Mouse (Mus musculus) liver, embryonic 14.5 days (tissue): ENCODE measurements around the gene Sema3d. TPM values are rescaled to one million over a fixed set of nuclear protein-coding genes. Genes with fewer than 3 reads are reported as not detected.

Source experiments
- ATAC-seq: fragments of 200-750 bp; cut with Nextera tagmentation; 2 replicates; pipeline ENCODE4 v1.8.0; 2017; ENCODE audit warnings: moderate number of reproducible peaks, mild to moderate bottlenecking, moderate library complexity; ENCODE audit not compliant: insufficient read depth
- DNase-seq, 3 experiments: peaks; one replicate each; pipeline ENCODE4 v3.0.0-alpha.2; 2012 to 2013; ENCODE audit warnings: low read depth in 3 of 3, low spot score in 3 of 3
- H3K27ac ChIP-seq: fragments of 300-500 bp; sonication (generic); 2 replicates; pipeline ENCODE4 v1.5.1; 2014; ENCODE audit warnings: moderate library complexity, mild to moderate bottlenecking, control low read depth, inconsistent platforms
- H3K27me3 ChIP-seq: fragments of 300-500 bp; sonication (generic); 2 replicates; pipeline ENCODE4 v1.6.1; 2014; ENCODE audit warnings: mild to moderate bottlenecking, low read length, moderate library complexity; ENCODE audit not compliant: control insufficient read depth, insufficient read depth
- H3K36me3 ChIP-seq: fragments of 300-500 bp; sonication (generic); replicated peaks from 2 replicates; pipeline ENCODE4 v1.6.1; 2014; ENCODE audit warnings: low read depth; ENCODE audit not compliant: control insufficient read depth, insufficient read depth
- H3K4me1 ChIP-seq, 2 experiments: fragments of 200-500 bp in 1 of 2; fragments of 300-500 bp in 1 of 2; sonication (generic) in 1 of 2; replicated peaks; 2 replicates each; pipeline ENCODE4 v1.6.1; 2012 to 2014; ENCODE audit warnings: antibody characterized with exemption in 1 of 2, inconsistent platforms in 1 of 2, low read length in 1 of 2; ENCODE audit not compliant: control insufficient read depth in 2 of 2, insufficient read depth in 2 of 2
- H3K4me2 ChIP-seq: fragments of 300-500 bp; sonication (generic); 2 replicates; pipeline ENCODE4 v1.6.1; 2014; ENCODE audit warnings: low read depth, mild to moderate bottlenecking, control low read depth, moderate library complexity
- H3K4me3 ChIP-seq, 2 experiments: fragments of 200-500 bp in 1 of 2; fragments of 300-500 bp in 1 of 2; sonication (generic) in 1 of 2; 2 replicates each; pipeline ENCODE4 v1.5.1; 2012 to 2014; ENCODE audit warnings: low read depth in 2 of 2, low read length in 2 of 2, mild to moderate bottlenecking in 2 of 2, control low read depth in 1 of 2, inconsistent platforms in 1 of 2, moderate library complexity in 1 of 2; ENCODE audit not compliant: insufficient read depth in 1 of 2
- H3K9ac ChIP-seq: fragments of 300-500 bp; sonication (generic); replicated peaks from 2 replicates; pipeline ENCODE4 v1.6.1; 2014; ENCODE audit warnings: mild to moderate bottlenecking, control low read depth, moderate library complexity
- H3K9me3 ChIP-seq: fragments of 300-500 bp; sonication (generic); 2 replicates; pipeline ENCODE4 v1.6.1; 2016; ENCODE audit warnings: low read length, mixed read lengths; ENCODE audit not compliant: control insufficient read depth
- CTCF ChIP-seq: IDR thresholded peaks from 2 replicates; pipeline ENCODE4 v1.5.1; 2016; ENCODE audit warnings: antibody characterized with exemption, low read depth, control low read depth
- EP300 ChIP-seq: IDR thresholded peaks from 2 replicates; pipeline ENCODE4 v1.6.1; 2016; ENCODE audit warnings: antibody characterized with exemption, low read depth
- WGBS: fragments of 180-500 bp; shearing (Covaris S2); extraction: QIAGEN DNeasy Blood & Tissue Kit; methylation state at CpG from one replicate; pipeline ENCODE4 v1.1.7; 2014; ENCODE audit not compliant: insufficient replicate concordance; 5-methylcytosine and 5-hydroxymethylcytosine counted together
- polyA plus RNA-seq, 2 experiments: library from polyadenylated mRNA; depleted of rRNA in 1 of 2; stranded (reverse) in 1 of 2; unstranded in 1 of 2; fragments of >200 nt; fragmentation: Nextera tagmentation in 1 of 2; extraction: Ambion mirVana in 1 of 2; gene quantifications; 2 replicates each; pipeline versions ENCODE4 v1.2.1 to v1.2.3; 2012 to 2014

The Sema3d gene
- polyA plus RNA-seq, 2 experiments, result 0.38 to 0.65 TPM

DNA sequence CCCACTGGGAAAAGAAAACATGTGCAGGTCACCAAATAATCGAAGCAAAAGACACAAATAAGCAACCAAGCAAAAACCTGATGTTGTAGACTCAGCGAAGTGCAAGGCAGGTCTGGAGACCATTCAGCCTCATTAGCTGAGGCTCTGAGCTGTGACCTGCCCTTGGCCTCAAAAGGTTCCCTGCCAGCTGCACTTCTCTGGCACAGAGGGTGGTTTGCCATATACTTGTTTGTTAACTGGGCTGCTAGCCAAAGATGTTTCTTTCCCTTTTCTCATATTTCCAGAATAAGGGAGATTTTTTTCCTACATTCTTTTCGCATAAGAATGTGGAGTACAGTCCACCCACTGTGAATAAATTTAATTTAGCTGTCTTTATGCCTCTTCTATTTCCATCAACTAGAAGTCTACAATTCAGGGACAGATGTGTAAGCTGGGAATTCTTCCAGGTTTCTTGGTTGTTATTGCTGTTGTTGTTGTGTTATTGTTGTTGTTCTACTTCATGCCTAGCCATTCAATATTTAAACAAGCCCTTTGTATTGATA is 200.2 kb downstream of the Sema3d start:
- H3K36me3 ChIP-seq, result no peaks in the 10 kb centered on the region
- no peaks in the 10 kb centered on the region for H3K27me3 ChIP-seq
- TF ChIP-seq CTCF (no peak), EP300 (no peak)
- no peak for DNase-seq
- ATAC-seq, result no peak
- 66% methylated on average over 3 of the region's 3 CpGs for WGBS
- H3K9me3 ChIP-seq, result no peaks in the 10 kb centered on the region
- no peak overlapping the region for H3K27ac ChIP-seq
- H3K4me2 ChIP-seq, result no peak overlapping the region
- no peak overlapping the region for H3K4me3 ChIP-seq
- H3K4me1 ChIP-seq, result no peaks in the 10 kb centered on the region
- H3K9ac ChIP-seq, result no peak overlapping the region

DNA sequence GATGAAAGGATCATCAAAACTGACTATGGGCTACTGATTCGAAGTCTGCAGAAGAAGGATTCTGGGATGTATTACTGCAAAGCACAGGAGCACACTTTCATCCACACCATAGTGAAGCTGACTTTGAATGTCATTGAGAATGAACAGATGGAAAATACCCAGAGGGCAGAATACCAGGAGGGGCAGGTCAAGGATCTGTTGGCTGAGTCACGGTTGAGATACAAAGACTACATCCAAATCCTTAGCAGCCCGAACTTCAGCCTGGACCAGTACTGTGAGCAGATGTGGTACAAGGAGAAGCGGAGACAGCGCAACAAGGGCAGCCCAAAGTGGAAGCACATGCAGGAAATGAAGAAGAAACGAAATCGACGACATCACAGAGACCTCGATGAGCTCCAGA is 201.7 kb downstream of the Sema3d start:
- Histone ChIP-seq H3K9me3 (no peaks in the 10 kb centered on the region), H3K9ac (no peak overlapping the region), H3K36me3 (no peaks in the 10 kb centered on the region), H3K4me1 (no peaks in the 10 kb centered on the region), H3K4me2 (no peak overlapping the region), H3K4me3 (no peak overlapping the region), H3K27me3 (no peaks in the 10 kb centered on the region), H3K27ac (no peak overlapping the region)
- WGBS, result 61% methylated on average over 9 of the region's 9 CpGs
- TF ChIP-seq EP300, result no peak
- no peak for TF ChIP-seq CTCF
- ATAC-seq, result no peak
- DNase-seq, result no peak

DNA sequence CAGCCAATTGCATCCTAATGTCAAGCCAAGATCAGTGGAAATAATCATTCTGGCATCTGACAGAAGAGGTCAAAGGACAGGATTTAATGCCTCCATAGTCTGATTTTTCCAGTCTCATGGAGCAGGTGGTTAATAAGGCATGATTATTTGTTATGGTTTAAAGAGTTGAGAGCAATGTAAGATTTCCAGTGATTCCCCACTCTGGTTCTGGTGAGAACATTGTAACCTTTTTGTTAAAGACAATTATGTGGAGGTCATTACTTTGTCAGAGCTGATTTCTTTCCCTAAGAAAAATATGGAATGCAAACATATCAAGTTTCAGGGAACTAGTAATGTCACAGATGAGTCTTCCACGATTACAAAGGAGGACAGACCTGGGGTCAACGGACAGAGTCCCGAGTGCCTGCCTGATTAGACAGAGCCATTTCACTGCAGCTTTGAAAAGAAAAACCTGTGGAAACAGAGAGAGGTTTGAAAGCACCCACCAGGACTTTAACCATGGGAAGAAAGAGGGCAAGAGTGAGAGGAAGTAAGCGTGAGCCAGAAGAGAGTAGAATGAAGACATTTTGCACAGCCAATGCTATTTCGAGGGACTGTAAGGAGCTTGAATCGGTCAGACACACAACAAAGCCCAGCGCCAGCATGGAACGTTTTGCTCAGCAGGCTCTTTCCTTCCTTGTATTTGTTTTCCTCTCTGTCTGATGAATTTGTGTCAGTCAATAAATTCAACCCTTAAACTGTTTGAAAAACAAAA is 251.2 kb downstream of the Sema3d start:
- no peak overlapping the region for H3K9ac ChIP-seq
- 51% methylated on average over 8 of the region's 8 CpGs for WGBS
- TF ChIP-seq EP300 (no peak), CTCF (no peak)
- no peak for ATAC-seq
- no peak for DNase-seq
- H3K4me2 ChIP-seq, result no peak overlapping the region
- H3K4me3 ChIP-seq, result no peak overlapping the region
- no peaks in the 10 kb centered on the region for H3K27me3 ChIP-seq
- no peaks in the 10 kb centered on the region for H3K4me1 ChIP-seq
- no peaks in the 10 kb centered on the region for H3K36me3 ChIP-seq
- H3K27ac ChIP-seq, result no peak overlapping the region
- H3K9me3 ChIP-seq, result no peaks in the 10 kb centered on the region

DNA sequence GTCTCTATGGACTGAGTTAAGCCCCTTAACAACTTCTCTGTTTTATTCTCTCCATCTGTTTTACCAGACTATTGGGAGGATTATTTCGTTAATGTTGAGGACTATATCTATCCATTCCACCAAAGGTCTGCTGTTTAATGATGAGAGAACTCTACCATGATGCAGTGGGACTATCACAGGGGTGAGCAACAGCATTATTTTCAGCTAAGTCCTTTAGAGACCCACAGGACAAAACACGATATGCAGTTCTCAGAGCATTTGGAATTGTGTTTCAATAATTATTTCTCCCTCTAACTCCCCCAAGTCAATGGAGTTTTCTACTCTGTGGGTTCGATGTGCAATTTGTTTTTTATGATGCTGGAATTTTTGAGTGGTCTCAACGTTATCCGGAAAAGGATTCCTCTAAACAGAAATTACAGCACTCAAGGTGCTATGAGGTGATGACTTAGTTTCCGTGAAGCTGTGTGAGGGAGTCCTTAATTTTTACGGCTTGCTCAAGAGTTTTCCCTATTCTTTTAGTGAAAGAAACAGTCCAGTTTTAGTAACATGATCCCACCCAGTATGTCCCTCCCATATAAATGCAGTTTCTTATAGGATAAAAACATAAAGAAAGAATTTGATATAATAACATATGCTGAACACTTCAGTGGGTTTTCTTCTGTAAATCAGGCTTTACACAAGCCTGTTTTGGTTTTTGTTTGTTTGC is 254.7 kb downstream of the Sema3d start:
- no peak overlapping the region for H3K4me2 ChIP-seq
- H3K27me3 ChIP-seq, result no peaks in the 10 kb centered on the region
- H3K4me1 ChIP-seq, result no peaks in the 10 kb centered on the region
- no peak overlapping the region for H3K4me3 ChIP-seq
- no peak overlapping the region for H3K27ac ChIP-seq
- no peaks in the 10 kb centered on the region for H3K9me3 ChIP-seq
- WGBS, result 64% methylated on average over 7 of the region's 7 CpGs
- H3K36me3 ChIP-seq, result no peaks in the 10 kb centered on the region
- H3K9ac ChIP-seq, result no peak overlapping the region
- TF ChIP-seq CTCF (no peak), EP300 (no peak)
- ATAC-seq (no peak), DNase-seq (no peak)
